9 mouse cellular contexts compared by ENCODE assay signal in genomic region chr1:160863027-160863426, GRCm38 (mm10). TPM values are rescaled to one million over a fixed set of nuclear protein-coding genes. Genes with fewer than 3 reads are reported as not detected.
DNase-seq lines count a peak whose midpoint lies in the region; TF ChIP-seq lines count a peak whose summit lies in the region.
"Had no signal": no experiment of that assay in that cellular context is flagged by ENCODE, and none has a peak within 500 bp of the region (broad histone marks: within the 10 kb centered on the region; RNA-seq: fewer than 3 reads in every experiment).

No protein-coding gene starts in this region.

- intact Hi-C loops in left cerebral cortex, adult 2 months (cut with DNase I): loop anchor here (2.0 to 5.0 kb wide), 2 partner anchors 106 to 118 kb away; no protein-coding TSS in a partner anchor

- no peaks in the 10 kb centered on the region for H3K36me3 ChIP-seq in small intestine, adult 2 months (ENCODE audit: control insufficient read depth, insufficient read depth, low read length)
- H3K36me3 ChIP-seq: limb, embryonic 15.5 days had no signal

- peaks cover 1% of the 10 kb centered on the region; the same call in 1 of the 2 replicates for H3K4me1 ChIP-seq in small intestine, adult 2 months (ENCODE audit: control insufficient read depth, insufficient read depth, insufficient read length, low read length)
- H3K4me1 ChIP-seq: limb, embryonic 15.5 days had no signal

- no peak for TF ChIP-seq POLR2A in small intestine, adult 2 months (IDR thresholded peaks at IDR 0.05; ENCODE audit: low read depth, low read length)

- peak; percentile 10 for DNase-seq in adrenal gland, postnatal 10 days
- no peak for DNase-seq in adrenal gland, adult 2 months
- DNase-seq in right cerebral cortex, adult 18-20 months: peak; percentile 41
- no peak for DNase-seq in right cerebral cortex, postnatal 25 days
- peak; percentile 53 to 69 for DNase-seq in cerebellum, postnatal 25 days
- DNase-seq in left cerebral cortex, adult 2 months (ENCODE audit: extremely low spot score in 1 of 2, low spot score in 2 of 2): peak; percentile 12 to 27
- no peak for DNase-seq in urinary bladder, postnatal 4 days (ENCODE audit: low spot score in 2 of 2)

- TF ChIP-seq CTCF in left cerebral cortex, adult 2 months (IDR thresholded peaks at IDR 0.05): peak; percentile 33
- TF ChIP-seq CTCF in small intestine, adult 2 months (IDR thresholded peaks at IDR 0.05; ENCODE audit: extremely low read depth, insufficient read length, insufficient replicate concordance, low read depth, low read length): peak; percentile 48; the same call in 1 of the 2 replicates

- H3K4me3 ChIP-seq in left cerebral cortex, adult 2 months: no peak overlapping the region
- no peak overlapping the region for H3K4me3 ChIP-seq in small intestine, adult 2 months (ENCODE audit: low read depth, low read length)
- H3K4me3 ChIP-seq: limb, embryonic 15.5 days had no signal

- no peaks in the 10 kb centered on the region for H3K27me3 ChIP-seq in small intestine, adult 2 months (ENCODE audit: control insufficient read depth, insufficient read depth, low read length)
- H3K27me3 ChIP-seq: limb, embryonic 15.5 days had no signal

- no peak overlapping the region for H3K27ac ChIP-seq in left cerebral cortex, adult 2 months
- no peak overlapping the region for H3K27ac ChIP-seq in small intestine, adult 2 months (ENCODE audit: insufficient read depth, low read depth, low read length)
- H3K27ac ChIP-seq: limb, embryonic 15.5 days had no signal

- 24% methylated on average over 4 of the region's 4 CpGs for WGBS in small intestine, adult 2 months

RNA-seq across cellular contexts. Expression of gene Rc3h1, which starts 43.2 kb away (rescaled TPM):
- total RNA-seq in adrenal gland, postnatal 10 days (2021): 10 to 100 TPM; 38.5 to 45.3 TPM
- 10 to 100 TPM; 32.7 to 54.3 TPM for total RNA-seq in adrenal gland, adult 2 months (2021)
- 9.6 and 12.6 TPM in 2 replicates for polyA plus RNA-seq in adrenal gland, adult 2 months (2012; rRNA removed)
- total RNA-seq in left cerebral cortex, adult 2 months (2021): 10 to 100 TPM; 44.4 to 45.7 TPM
- 5.6 and 12.3 TPM in 2 replicates for polyA plus RNA-seq in small intestine, adult 2 months (2012; rRNA removed)

Comparison
In these comparisons a context has a peak if more than half of its experiments do, and no peak if none do; other contexts are left out.
1. DNase-seq: peak in adrenal gland, postnatal 10 days (single experiment), right cerebral cortex, adult 18-20 months (single experiment), cerebellum, postnatal 25 days (2 of 2) and left cerebral cortex, adult 2 months (2 of 2); none in adrenal gland, adult 2 months (single experiment), right cerebral cortex, postnatal 25 days (single experiment) and urinary bladder, postnatal 4 days (0 of 2).